Mouse (Mus musculus) spleen, adult 2 months (tissue): ENCODE measurements around the gene Cnih2.

Experiments used
- CTCF ChIP-seq: fragments of 200-500 bp; IDR thresholded peaks from 2 replicates; pipeline ENCODE4 v1.5.1; 2011; ENCODE audit warnings: mild to moderate bottlenecking, inconsistent platforms; ENCODE audit not compliant: insufficient read depth, insufficient read length, insufficient replicate concordance; ENCODE audit errors: extremely low read depth
- POLR2A ChIP-seq: fragments of 200-500 bp; IDR thresholded peaks from 2 replicates; pipeline ENCODE4 v1.6.1; 2011; ENCODE audit warnings: low read depth, low read length, inconsistent platforms

DNA sequence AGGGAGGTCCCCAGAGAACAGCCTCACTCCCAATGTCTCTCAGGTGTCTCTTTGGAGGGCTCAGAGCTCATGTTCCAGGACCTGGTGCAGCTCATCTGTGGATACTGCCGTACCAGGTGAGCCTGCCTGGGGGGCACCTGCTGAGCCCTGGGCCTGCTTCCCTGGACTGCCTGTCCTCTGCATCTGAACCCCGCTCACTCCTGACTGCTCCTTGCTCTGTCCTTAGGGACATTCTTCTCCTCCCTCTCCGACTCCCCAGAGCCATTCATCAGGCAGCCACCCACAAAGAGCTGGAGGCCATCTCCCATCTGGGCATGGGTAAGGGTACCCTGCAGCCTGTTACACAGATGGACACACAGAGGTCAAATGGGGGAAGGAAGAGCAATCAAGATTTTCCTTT lies 46.8 kb downstream of the Cnih2 start:
- TF ChIP-seq CTCF (no peak), POLR2A (no peak)
